Mouse (Mus musculus): Measurements from ENCODE around the gene Slc30a9.

The Slc30a9 gene

GRCm38 (mm10) chr5:67321656-67322268, 15.0 kb downstream of the Slc30a9 start:
- no peak for DNase-seq

DNA sequence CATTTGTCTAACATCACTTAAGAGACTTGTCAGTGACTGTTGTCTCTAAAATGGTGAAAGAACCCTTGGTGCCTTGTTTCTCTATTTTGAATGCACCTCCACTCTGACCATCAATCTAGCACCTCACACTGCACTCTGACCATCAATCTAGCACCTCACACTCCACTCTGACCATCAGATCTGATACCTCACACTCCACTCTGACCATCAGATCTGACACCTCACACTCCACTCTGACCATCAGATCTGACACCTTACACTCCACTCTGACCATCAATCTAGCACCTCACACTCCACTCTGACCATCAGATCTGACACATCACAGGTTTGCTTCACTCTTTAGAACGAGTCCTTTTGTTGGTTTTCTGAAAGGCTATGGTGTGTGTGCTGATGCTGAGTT, 17.3 kb downstream of the Slc30a9 start:
- no peak for DNase-seq

- no peak for DNase-seq
Measured at GRCm38 (mm10) chr5:67340811-67341210, 34.1 kb downstream of the Slc30a9 start.

- DNase-seq: no peak
Measured at GRCm38 (mm10) chr5:67347060-67347459, 40.3 kb downstream of the Slc30a9 start.

GRCm38 (mm10) chr5:67348949-67349348, 42.2 kb downstream of the Slc30a9 start:
- no peak for DNase-seq

DNA sequence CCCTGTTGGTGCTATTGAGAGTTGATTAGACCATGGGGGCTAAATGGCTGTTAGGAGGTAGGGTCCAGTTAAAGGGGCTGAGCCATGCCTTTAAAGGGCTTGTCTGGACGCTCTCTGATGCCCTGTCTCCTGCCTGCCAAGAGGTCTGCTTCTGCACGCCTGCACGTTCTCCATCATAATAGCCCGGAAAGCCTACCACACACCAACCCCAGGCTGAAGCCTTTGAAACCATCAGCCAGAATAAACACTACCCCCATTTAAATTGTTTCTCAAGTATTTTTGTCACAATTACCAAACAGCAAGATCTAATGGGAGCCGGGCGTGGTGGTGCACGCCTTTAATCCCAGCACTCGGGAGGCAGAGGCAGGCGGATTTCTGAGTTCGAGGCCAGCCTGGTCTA, 55.6 kb downstream of the Slc30a9 start:
- no peak for DNase-seq

DNA sequence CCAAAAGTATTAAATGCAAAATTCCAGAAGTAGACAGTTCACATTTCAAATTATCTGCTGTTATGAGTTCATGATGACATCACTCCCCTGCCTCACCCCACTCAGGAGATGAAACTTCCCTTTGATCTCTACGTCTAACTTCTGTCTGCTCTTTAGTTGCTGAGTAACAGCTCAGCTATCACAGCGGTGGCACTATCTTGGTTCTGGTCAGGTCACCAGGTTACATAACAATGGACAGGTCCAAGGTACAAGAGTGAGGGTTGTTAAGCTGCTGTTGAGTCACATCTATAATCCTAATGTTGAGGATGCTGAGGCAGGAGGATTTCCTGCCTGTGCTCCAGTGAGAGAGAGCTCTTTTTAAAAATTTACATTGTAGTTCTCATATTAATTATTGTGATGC, 56.2 kb downstream of the Slc30a9 start:
- DNase-seq: no peak

GRCm38 (mm10) chr5:67377044-67377621, 70.4 kb downstream of the Slc30a9 start:
- no peak for DNase-seq

GRCm38 (mm10) chr5:67381690-67382089, 74.9 kb downstream of the Slc30a9 start:
- DNase-seq: no peak

GRCm38 (mm10) chr5:67382556-67382955, 75.8 kb downstream of the Slc30a9 start:
- DNase-seq: no peak

DNA sequence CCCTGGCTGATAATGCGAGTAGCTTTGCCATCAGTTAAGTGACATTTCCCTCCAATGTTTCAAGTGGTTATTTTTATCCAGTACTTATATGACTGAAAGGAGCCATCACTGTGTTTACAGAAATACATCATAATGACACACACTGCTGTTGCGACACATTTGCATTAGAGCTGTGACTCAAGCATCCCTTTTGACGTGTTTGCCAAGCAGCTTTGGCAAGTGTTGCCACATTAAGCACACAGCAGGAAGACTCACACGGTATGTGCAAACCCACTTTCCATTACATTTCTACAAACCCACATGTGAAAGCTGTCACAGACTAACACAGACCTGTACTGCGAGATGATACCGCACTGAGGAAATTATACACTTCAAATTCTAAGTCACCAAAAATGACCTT, 87.2 kb downstream of the Slc30a9 start:
- no peak for DNase-seq

GRCm38 (mm10) chr5:67395211-67395851, 88.6 kb downstream of the Slc30a9 start:
- no peak for DNase-seq

GRCm38 (mm10) chr5:67397186-67397585, 90.4 kb downstream of the Slc30a9 start:
- no peak for DNase-seq

DNA sequence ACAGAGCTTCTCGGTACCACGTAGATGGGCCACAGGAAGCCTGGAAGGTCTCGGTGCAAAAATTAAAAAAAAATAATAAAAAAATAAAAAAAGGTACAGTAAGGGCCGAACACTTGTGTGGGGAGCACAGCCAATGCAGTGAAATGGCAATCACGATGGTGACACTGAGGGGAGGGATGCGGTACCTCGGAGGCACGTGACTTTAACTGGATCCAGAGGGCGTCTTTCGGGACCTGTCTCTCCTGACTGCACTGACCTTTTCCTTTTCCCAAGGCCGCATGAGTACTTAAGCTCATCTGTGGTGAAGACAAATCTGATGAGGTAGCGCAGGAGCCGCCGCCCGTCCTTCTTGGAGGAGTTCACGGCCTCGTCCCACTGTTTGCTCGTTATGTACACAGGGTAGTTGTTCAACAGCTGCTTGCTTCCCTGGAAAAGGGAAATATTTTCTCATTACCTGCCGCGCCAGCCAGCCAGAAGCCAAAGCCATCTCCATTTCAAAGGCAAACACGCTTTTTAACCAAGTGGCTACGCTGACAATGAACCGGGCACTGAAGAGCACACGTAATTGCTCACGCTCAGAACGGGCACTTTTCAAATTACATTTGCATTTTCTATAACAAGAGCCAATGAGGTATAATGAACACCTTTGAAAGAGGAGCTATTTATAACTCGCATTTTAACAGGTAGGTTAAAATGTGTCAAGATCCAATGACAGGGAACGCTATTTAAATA, 93.3 kb downstream of the Slc30a9 start:
- DNase-seq: no peak

GRCm38 (mm10) chr5:67400608-67401480, 94.1 kb downstream of the Slc30a9 start:
- no peak for DNase-seq

- DNase-seq: no peak
Measured at GRCm38 (mm10) chr5:67401612-67402011, 94.9 kb downstream of the Slc30a9 start.

DNA sequence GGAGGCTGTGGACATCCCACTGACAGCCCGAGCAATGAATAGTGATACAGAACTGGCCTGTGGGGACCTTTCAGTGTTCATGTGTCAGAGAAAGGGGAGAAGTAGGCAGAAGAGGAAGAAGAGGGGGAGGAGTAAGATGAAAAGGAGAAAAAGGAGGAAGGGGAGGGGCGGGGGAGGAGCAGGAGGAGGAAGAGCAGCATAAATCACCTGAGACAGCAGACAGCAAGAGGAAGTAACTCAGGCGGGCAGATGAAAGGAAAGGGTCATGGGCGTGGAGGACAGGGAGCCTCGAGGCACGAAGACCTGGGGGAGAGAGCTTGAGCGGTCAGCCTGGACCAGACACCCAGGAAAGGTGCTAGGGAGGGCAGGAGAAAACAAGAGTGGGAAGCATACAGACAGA, 97.6 kb downstream of the Slc30a9 start:
- no peak for DNase-seq

GRCm38 (mm10) chr5:67404919-67405318, 98.2 kb downstream of the Slc30a9 start:
- no peak for DNase-seq
